Mouse (Mus musculus) adrenal gland, adult (tissue): Measurements from ENCODE around the gene Zfp612.

Experiments used
- DNase-seq, 2 experiments: peaks; one replicate each; pipeline ENCODE4 v3.0.0; 2022 to 2023; ENCODE audit warnings: low spot score in 1 of 2; ENCODE audit not compliant: inconsistent age in 2 of 2

The Zfp612 gene

DNA sequence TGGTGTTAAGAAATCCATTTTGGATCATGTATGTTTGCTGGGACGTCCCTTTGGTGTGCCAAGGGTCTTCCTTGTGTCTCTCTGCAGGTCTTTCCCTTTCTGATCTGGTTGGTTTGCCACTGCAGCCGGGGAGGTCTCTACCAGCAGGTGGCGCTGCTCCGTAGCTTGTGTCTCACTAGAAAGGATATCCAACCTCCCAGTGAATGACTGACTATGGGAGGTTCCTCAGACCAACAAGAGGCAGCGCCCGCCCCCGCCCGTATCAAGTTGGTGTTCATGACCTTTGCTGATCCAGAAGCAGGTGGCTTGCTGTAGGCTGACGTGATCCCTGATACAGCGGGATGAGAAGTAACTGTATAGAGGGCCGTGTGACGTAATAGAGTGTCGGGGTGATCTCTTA, 51.0 kb downstream of the Zfp612 start:
- peak; percentile 50 to 88 for DNase-seq

DNA sequence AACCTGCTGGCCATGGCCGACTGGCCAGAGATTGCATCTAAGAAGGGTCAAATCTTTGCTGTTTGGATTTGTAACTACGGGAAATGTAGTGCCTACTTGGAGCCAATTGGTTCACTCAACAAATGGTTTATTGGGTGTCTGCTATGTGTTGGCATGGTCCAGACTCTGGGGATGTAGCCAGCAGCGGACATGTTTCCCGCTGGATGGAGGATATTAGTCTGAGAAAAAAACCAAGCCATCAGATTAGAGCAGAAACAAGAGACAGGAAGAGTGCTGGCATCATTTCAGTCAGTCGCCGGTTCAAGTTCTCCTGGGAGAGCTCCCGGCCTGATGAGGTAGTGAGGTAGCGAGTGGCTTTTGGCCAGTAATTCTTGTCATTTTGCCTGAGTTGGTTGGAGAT, 54.7 kb downstream of the Zfp612 start:
- DNase-seq = no peak

DNA sequence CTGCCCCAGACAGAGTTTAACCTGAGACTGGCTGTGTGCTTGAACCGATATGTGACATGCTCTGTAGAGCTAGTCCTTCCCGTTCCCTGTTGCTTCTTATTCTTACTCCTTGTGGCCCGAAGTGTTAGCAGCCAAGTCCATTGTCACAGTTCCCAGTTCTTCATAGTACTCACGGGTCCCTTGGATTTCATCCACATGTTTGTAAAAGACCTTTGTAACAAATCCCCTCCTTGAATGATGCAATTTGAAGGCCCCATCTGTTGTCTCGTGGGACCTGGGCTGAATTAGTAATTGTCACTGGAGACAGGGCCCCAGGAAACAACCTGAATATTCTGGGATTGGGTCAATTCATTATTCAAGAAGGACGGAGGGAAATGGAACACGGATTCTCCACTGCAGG, 56.0 kb downstream of the Zfp612 start:
- DNase-seq = no peak

DNA sequence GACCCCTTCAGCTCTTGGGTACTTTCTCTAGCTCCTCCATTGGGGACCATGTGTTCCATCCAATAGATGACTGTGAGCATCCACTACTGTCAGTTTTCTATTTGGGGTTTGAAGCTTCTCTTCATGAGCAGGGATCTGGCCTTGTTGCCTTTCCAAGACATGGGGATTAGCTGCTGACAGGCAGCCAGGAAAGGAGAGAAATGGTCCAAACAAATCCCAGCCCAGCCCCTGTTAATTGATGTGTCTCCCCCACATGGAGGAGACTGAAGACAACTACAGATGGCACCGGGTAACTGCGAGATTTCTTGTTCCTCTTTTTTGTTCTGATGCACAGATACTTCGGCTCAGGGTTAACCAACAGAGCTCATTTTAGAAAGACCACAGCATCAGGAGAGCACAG, 60.6 kb downstream of the Zfp612 start:
- no peak for DNase-seq

DNA sequence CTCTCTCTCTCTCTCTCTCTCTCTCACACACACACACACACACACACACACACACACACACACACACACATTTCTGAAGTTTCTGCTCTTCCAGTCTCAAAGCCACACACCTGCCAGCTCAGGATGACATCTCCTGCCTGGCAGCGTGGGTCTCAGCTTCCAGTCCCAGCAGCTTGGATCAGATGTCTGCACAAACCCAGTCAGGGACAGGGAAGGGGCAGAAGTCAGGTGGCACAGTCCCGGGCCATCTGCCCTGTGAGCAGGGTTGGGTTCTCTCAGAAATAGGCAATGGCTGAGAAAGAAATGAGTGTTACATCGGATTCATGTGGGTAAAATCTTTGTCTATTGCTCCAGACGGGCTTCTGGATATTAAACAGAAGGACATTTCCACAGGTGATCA, 61.2 kb downstream of the Zfp612 start:
- DNase-seq = no peak
